Mouse (Mus musculus) heart, adult 2 months (tissue): ENCODE data around the gene Cav2. TPM values are rescaled to one million over a fixed set of nuclear protein-coding genes. Genes with fewer than 3 reads are reported as not detected.

Source experiments
- DNase-seq, 2 experiments: peaks; one replicate each; pipeline ENCODE4 v3.0.0; 2021
- H3K27ac ChIP-seq: fragments of 200-600 bp; 2 replicates; pipeline ENCODE4 v1.8.1; 2022
- H3K27me3 ChIP-seq: fragments of 200-500 bp; 2 replicates; pipeline ENCODE4 v1.6.1; 2012; ENCODE audit warnings: mild to moderate bottlenecking, low read length, inconsistent platforms, mixed read lengths; ENCODE audit not compliant: control insufficient read depth, insufficient read depth
- H3K36me3 ChIP-seq: fragments of 200-500 bp; 2 replicates; pipeline ENCODE4 v1.6.1; 2012; ENCODE audit warnings: low read length, inconsistent platforms; ENCODE audit not compliant: control insufficient read depth, insufficient read depth
- H3K4me1 ChIP-seq: fragments of 200-500 bp; 2 replicates; pipeline ENCODE4 v1.6.1; 2011; ENCODE audit warnings: low read length; ENCODE audit not compliant: control insufficient read depth, insufficient read depth
- H3K4me3 ChIP-seq: fragments of 200-600 bp; 2 replicates; pipeline ENCODE4 v1.8.1; 2022
- H3K79me2 ChIP-seq: fragments of 200-500 bp; replicated peaks from 2 replicates; pipeline ENCODE4 v1.6.1; 2012; ENCODE audit warnings: mild to moderate bottlenecking, inconsistent platforms, low read length, moderate library complexity, mixed read lengths; ENCODE audit not compliant: control insufficient read depth, insufficient read depth
- H3K9ac ChIP-seq: fragments of 200-500 bp; 2 replicates; pipeline ENCODE4 v1.6.1; 2012; ENCODE audit warnings: low read depth, mild to moderate bottlenecking, control low read depth, inconsistent platforms, low read length, mixed read lengths
- CTCF ChIP-seq: fragments of 200-600 bp; IDR thresholded peaks from 2 replicates; pipeline ENCODE4 v1.8.1; 2022; ENCODE audit warnings: antibody characterized with exemption, mild to moderate bottlenecking, moderate library complexity
- EP300 ChIP-seq: fragments of 200-500 bp; IDR thresholded peaks from 2 replicates; pipeline ENCODE4 v1.6.1; 2011; ENCODE audit warnings: low read depth, low read length, control low read depth; ENCODE audit not compliant: insufficient read depth
- POLR2A ChIP-seq: fragments of 200-500 bp; IDR thresholded peaks from 2 replicates; pipeline ENCODE4 v1.6.1; 2011; ENCODE audit warnings: mild to moderate bottlenecking, low read depth, low read length, control low read depth; ENCODE audit not compliant: insufficient read depth
- WGBS: fragments of 180-500 bp; shearing (Covaris S2); methylation state at CpG from one replicate; pipeline ENCODE4 v1.1.7; 2018; 5-methylcytosine and 5-hydroxymethylcytosine counted together
- intact Hi-C: fragments of 180-260 bp; cut with DNase I; formaldehyde crosslinking; loops from one replicate; pipeline ENCODE4 v1.15.1; 2025
- polyA plus RNA-seq: library from polyadenylated mRNA; depleted of rRNA; stranded (reverse); fragments of >200 nt; gene quantifications from 2 replicates; pipeline ENCODE4 v1.2.3, GENCODE M21; 2012
- total RNA-seq, 2 experiments: library from RNA; stranded (reverse); gene quantifications; 2 replicates each; pipeline ENCODE4 v1.2.3; 2021

The Cav2 gene
- total and polyA plus RNA-seq, 3 experiments = 40.7 to 54.2 (median 44.8) TPM

- peak overlapping the region; percentile 54 for H3K4me3 ChIP-seq
- H3K36me3 ChIP-seq = peaks cover 18% of the 10 kb centered on the region
- H3K27ac ChIP-seq = peak overlapping the region; percentile 98
- no peaks in the 10 kb centered on the region for H3K79me2 ChIP-seq
- H3K27me3 ChIP-seq = no peaks in the 10 kb centered on the region
- H3K4me1 ChIP-seq = peaks cover 5% of the 10 kb centered on the region
- H3K9ac ChIP-seq = peak overlapping the region; percentile 69
- intact Hi-C loops = loop anchor here (1.0 kb wide), 3 partner anchors 27 to 111 kb away; no protein-coding TSS in a partner anchor
- WGBS = 15% methylated on average over 8 of the region's 8 CpGs
- no peak for TF ChIP-seq CTCF
- DNase-seq = peak in 1 of 2 experiments; percentile 40
Observed at GRCm38 (mm10) chr6:17281757-17282092, 740 bp downstream of the Cav2 start.

- H3K36me3 ChIP-seq = peaks cover 19% of the 10 kb centered on the region
- peak overlapping the region; percentile 98 for H3K27ac ChIP-seq
- WGBS = 29% methylated on average over 5 of the region's 5 CpGs
- peaks cover 7% of the 10 kb centered on the region for H3K4me1 ChIP-seq
- H3K27me3 ChIP-seq = no peaks in the 10 kb centered on the region
- DNase-seq = peak; percentile 51 to 68
- no peaks in the 10 kb centered on the region for H3K79me2 ChIP-seq
- peak overlapping the region; percentile 69 for H3K9ac ChIP-seq
- peak overlapping the region; percentile 54 for H3K4me3 ChIP-seq
- TF ChIP-seq CTCF (no peak), POLR2A (0 out of 2 replicates have a peak, but pooled peaks have one; percentile 28), EP300 (0 out of 2 replicates have a peak, but pooled peaks have one; percentile 62)
- intact Hi-C loops = no loop called here
Observed at GRCm38 (mm10) chr6:17282159-17282558, 1.2 kb downstream of the Cav2 start.

GRCm38 (mm10) chr6:17283834-17284233 lies 2.8 kb downstream of the Cav2 start:
- peaks cover 23% of the 10 kb centered on the region for H3K36me3 ChIP-seq
- peak overlapping the region; percentile 98 for H3K27ac ChIP-seq
- peak overlapping the region; percentile 13; the same call in 1 of the 2 replicates for H3K4me3 ChIP-seq
- H3K9ac ChIP-seq = no peak overlapping the region
- intact Hi-C loops = no loop called here
- H3K4me1 ChIP-seq = peaks cover 8% of the 10 kb centered on the region
- no peaks in the 10 kb centered on the region for H3K79me2 ChIP-seq
- DNase-seq = no peak
- H3K27me3 ChIP-seq = no peaks in the 10 kb centered on the region
- 49% methylated on average over 3 of the region's 3 CpGs for WGBS
- TF ChIP-seq EP300 (no peak), CTCF (no peak), POLR2A (no peak)

- H3K9ac ChIP-seq = no peak overlapping the region
- WGBS = 45% methylated on average over 4 of the region's 4 CpGs
- H3K79me2 ChIP-seq = no peaks in the 10 kb centered on the region
- no peaks in the 10 kb centered on the region for H3K27me3 ChIP-seq
- no peak for DNase-seq
- peak overlapping the region; percentile 98 for H3K27ac ChIP-seq
- peak overlapping the region; percentile 11; the same call in 1 of the 2 replicates for H3K4me3 ChIP-seq
- TF ChIP-seq EP300 = no peak
- TF ChIP-seq POLR2A = 0 out of 2 replicates have a peak, but pooled peaks have one; percentile 13
- H3K36me3 ChIP-seq = peaks cover 25% of the 10 kb centered on the region
- H3K4me1 ChIP-seq = peaks cover 8% of the 10 kb centered on the region
- intact Hi-C loops = loop anchor here (1.0 kb wide), 1 partner anchor 20 kb away; the partner anchor contains the start of gene Cav1
Observed at GRCm38 (mm10) chr6:17286381-17286780, 5.4 kb downstream of the Cav2 start.

GRCm38 (mm10) chr6:17295116-17295515 lies 14.1 kb downstream of the Cav2 start:
- Histone ChIP-seq H3K9ac (no peak overlapping the region), H3K36me3 (no peaks in the 10 kb centered on the region), H3K79me2 (no peaks in the 10 kb centered on the region), H3K4me3 (no peak overlapping the region), H3K27ac (no peak overlapping the region), H3K27me3 (no peaks in the 10 kb centered on the region), H3K4me1 (no peaks in the 10 kb centered on the region; the same call in none of the 2 replicates)
- no peak for DNase-seq
- TF ChIP-seq POLR2A = no peak
- no peak for TF ChIP-seq CTCF
- TF ChIP-seq EP300 = no peak
- WGBS = 87% methylated on average over 5 of the region's 5 CpGs
- intact Hi-C loops = no loop called here

GRCm38 (mm10) chr6:17305954-17306601 lies 25.1 kb downstream of the Cav2 start, which contains the start of gene Cav1:
Gene Cav1, plus strand, starts transcription at chr6:17306335.
- DNase-seq = peak; percentile 84 to 89
- no peaks in the 10 kb centered on the region for H3K4me1 ChIP-seq
- H3K4me3 ChIP-seq = peak within 1 kb of the TSS; percentile 66
- peak within 1 kb of the TSS; percentile 97 for H3K27ac ChIP-seq
- TF ChIP-seq CTCF (peak; percentile 50), POLR2A (peak; percentile 94), EP300 (peak; percentile 25; the same call in 1 of the 2 replicates)
- under 1% methylated on average over 26 of the region's 26 CpGs for WGBS
- H3K79me2 ChIP-seq = no peaks in the 10 kb centered on the region
- no peaks in the 10 kb centered on the region for H3K27me3 ChIP-seq
- peak within 1 kb of the TSS; percentile 89 for H3K9ac ChIP-seq
- H3K36me3 ChIP-seq = no peaks in the 10 kb centered on the region; the same call in 1 of the 2 replicates
- intact Hi-C loops = loop anchor here (1.0 to 2.0 kb wide), 5 partner anchors 20 to 195 kb away; no protein-coding TSS in a partner anchor
